Mouse (Mus musculus) cerebellum, adult 9-11 months (tissue): ENCODE measurements at regions not wholly inside any gene's neighbourhood (a gene's known extent, or its start where the extent isn't known, plus 50 kb on each side); places are given as distances from the start of the nearest gene placed in this dataset.

Experiments
- DNase-seq: peaks from one replicate; pipeline ENCODE4 v3.0.0; 2022

DNA sequence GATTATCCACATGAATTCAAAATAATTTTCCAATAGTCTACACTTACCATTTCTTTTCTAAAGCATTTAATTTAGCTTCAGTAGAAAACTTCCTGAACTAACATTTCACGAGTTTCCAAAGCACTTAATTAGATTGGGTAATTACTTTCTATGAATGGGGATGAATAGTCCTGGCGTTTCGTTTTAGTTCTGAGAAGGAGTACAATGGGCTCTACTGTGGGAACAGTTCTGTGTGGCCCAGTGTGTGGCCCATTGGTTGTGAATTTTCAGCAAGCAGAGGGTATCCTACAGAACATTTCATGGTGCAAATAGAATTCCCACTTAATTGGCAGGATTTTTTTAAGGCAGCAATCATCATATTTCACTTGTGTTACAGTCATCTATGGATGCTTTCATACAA lies 95.5 kb downstream of the 1700017N19Rik start:
- no peak for DNase-seq

DNA sequence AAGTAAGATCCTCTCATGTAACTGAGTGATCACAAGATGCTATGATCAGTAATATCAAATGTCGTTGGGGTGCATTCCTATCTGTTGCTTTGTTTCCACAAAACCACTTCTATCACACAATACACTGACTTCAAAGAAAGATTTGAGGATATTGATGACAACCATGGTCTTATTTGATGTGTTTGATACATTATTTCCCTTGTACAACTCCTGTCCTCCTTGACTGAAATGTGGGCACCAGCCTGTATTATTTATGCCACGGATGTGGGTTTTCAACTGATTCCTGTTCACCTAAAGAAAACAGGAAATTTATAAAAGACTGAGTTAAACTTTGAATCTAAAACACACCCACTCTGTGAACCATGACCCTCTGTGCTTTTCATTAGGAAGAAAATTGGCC lies 105.7 kb downstream of the 1700017N19Rik start:
- DNase-seq, result no peak

- no peak for DNase-seq
These were observed 108.9 kb downstream of the 1700017N19Rik start for GRCm38 (mm10) chr10:100699206-100699605.

DNA sequence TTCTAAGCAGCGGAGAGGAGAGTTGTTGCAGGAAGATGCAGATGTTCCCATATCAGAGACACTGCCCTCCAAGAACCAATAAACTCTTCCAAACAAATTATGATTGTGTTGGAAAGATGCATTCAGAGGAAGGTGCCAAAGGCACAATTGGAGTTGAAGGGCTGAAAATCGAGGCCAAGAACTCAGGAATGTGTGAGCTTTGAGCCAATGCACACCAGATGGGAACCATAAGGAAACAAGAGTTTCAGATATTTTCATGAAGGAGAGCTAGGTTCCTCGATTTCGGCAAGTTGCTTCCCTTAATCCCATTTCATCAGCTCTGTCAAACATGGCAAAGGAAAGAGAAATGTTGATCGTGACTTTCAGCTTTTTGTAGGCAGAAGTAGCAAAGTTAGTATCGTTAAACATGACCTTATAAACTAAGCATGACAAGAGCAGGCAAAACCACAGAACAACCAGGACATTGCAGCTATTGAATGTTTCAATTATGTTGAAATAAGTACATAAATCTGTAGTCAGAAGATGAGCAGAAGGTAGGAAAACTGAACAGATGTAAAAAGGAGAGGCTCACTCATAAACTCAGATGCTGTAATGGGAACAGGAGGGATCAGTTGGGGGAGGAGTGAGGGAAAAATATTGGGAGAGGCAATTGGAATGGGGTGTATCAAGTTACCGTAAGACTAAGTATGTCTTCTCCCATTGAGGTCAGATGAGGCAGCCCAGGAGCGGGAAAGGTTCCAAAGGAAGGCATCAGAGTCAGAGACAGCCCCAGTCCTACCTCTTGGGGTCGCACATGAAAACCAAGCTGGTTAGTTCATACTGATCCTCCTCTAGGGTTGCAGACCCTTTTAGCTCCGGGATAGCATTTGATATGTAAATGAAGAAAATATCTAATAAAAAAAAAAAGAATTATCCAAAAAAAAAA lies 110.3 kb downstream of the 1700017N19Rik start:
- DNase-seq, result no peak

DNA sequence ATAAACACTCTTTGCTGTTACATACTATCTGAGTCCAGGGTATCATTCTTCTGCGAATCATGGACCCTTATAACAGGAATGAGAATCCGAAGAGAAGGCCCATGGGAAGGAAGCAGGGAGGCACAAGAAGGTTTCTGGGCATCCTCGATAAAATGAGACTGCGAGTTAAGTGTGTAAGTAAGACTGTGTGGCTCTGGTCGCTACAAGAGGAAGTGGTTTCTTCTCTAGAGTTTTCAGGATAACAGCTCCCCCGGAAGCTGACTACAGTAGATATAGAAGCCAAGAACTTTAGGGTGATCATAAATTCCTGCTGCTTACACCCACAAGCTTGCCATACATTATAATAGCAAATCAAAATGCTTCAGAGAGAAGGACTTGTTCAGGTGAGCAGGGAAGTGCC lies 111.7 kb downstream of the 1700017N19Rik start:
- no peak for DNase-seq

DNA sequence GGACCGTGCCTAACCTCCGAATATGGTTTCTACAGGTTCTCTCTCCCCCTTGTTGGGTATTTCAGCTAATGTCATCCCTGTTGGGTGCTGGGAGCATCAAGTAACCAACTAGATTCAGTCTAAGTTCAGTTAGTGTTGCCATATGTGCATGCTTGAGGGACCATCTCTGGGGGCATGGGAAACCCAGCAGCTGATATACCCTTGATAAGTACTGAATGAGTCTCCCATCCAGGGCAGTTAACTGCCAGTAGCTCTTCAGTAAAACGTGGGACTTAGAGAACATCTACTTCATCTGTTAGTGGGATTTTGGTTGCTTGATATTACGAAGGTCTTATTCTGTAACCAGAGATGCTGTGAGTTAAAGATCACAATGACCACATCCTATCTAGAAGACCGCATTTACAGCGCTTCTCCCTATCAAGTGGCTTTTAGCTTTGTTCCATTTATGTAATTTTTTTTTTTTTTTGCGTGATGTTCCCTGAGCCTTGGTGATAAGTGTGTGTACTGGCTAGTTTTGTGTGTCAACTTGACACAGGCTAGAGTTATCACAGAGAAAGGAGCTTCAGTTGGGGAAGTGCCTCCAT lies 125.9 kb downstream of the 1700017N19Rik start:
- no peak for DNase-seq

DNA sequence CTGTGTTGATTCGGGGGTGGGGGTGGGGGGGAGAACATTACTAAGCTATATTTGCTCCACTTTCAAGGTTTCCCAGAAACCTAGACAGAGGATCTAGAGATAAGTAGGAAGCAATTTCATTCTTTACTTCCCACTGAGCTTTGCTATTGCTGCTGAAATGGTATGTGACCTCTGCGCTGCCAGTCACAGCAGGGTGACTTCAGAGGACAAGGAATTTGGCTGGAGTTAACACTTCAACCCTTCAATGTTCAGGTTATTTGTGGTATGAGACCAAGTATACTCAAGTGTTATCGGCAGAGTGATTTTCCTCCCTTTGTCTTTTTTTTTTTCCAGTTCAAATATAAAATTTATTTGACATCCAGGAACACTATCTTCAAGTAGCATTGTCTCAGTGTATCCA lies 128.3 kb downstream of the 1700017N19Rik start:
- DNase-seq, result no peak

- no peak for DNase-seq
These were observed 151.0 kb downstream of the 1700017N19Rik start for GRCm38 (mm10) chr10:100741269-100741668.

DNA sequence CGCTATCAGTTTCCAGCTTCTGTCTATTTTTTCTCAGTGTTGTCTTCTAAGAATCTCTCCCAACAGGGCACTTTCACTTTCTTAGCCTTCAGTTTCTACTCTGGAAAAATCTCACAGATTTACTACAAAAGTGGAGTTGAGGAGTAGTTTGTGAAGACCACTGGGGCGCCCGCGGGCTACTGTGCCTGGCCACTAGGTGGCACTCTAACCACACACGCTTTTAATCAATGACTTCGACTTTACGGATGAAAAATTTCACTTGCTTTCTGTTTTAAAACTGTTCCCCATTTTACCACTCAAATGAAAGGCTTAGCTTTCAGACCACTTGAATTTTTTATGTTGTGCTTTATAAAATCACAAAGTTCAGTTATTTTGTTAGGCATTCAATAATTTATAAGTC lies 151.8 kb downstream of the 1700017N19Rik start:
- peak; percentile 8 for DNase-seq

DNA sequence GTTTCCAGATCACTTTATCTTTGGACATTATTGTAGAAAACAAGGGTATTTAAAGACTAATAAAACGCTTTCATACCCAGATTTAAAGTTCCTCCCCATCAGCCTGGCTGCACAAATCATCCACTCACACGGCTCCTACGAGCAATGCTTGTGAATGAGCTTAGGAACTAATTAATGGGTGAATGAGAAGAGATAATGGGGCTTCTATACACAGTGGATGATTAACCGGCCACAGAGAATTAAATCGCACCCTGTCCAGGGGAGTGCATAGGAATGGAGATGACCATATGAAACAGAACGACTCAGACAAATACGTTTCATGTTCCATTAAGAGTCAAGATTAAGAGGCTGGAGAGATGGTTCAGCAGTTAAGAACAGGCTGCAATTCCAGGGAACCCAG lies 155.9 kb downstream of the 1700017N19Rik start:
- DNase-seq, result no peak

GRCm38 (mm10) chr10:100754957-100755356 lies 164.7 kb downstream of the 1700017N19Rik start:
- DNase-seq, result no peak

GRCm38 (mm10) chr10:100774252-100774651 lies 184.0 kb downstream of the 1700017N19Rik start:
- DNase-seq, result no peak

- DNase-seq, result no peak
These were observed 201.9 kb downstream of the 1700017N19Rik start for GRCm38 (mm10) chr10:100792166-100792565.

DNA sequence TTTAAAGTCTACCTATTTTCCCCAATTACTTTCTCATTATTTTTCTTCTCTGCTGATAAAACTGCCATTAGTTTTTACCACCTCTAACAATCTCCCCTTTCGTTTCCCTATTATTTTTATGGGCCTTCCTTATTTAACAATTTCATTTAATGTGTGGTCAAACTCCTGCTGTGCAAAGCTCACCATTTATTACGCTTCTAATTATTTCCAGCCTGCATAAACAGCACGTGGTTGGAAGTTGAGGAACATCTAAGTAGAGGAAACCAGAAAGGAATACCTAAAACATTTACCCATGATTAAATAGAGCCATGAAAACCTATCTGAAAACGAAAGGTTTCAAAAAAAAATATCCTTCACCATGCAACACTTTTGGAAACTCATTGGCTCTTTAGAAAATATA lies 202.3 kb downstream of the 1700017N19Rik start:
- no peak for DNase-seq

DNA sequence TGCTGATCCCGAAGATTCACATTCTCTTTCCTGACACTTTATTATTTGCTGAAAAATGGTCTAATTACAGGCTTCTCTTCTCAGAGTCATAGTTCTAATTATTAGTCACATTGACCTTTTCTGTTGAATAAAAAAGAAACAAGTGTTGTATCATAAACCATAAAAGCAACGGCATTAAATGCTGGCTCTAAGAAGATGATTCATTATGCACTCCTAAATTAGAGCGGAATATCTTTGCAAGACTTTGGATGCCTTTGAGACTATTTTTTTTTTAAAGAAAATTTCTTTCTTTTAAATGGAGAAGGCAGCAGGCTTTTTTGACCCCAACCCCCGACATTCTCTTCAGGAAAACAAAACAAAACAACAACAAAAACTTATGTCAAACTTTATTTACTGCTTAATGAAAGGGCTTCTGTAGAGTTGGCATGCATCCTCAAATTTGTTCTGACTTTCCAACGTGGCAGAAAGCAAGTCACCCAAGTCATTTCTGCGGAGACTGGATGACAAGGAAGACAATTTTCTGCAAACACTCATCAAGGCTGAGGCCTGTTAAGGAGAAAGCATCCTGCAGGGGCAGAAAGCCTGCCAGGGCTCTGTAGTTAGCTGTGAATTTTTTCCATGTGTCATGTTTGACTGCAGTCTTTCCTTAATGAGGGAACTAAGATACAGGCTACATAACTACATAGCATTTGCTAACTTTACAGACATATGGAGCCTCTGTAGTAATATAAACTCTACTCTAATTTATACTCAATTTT lies 205.1 kb downstream of the 1700017N19Rik start:
- DNase-seq, result no peak

GRCm38 (mm10) chr10:100811639-100812038 lies 221.4 kb downstream of the 1700017N19Rik start:
- DNase-seq, result no peak

DNA sequence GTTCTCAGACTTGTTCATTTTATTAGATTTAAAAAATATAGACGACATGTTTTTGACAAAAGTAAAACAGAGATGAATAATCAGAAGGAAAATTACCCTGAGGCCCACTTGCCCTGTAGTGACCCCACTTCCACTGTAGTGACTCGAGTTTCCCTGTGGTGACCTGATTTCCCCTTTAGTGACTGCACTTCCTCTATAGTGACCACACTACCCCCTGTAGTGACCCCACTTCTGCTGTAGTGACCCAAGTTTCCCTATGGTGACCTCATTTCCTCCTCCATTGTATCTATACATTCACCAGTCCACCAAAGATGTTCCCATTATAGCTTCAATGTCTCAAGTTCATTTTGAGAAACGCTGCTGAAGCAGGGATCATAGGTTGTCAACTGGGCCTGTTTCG lies 244.5 kb downstream of the 1700017N19Rik start:
- DNase-seq, result no peak

DNA sequence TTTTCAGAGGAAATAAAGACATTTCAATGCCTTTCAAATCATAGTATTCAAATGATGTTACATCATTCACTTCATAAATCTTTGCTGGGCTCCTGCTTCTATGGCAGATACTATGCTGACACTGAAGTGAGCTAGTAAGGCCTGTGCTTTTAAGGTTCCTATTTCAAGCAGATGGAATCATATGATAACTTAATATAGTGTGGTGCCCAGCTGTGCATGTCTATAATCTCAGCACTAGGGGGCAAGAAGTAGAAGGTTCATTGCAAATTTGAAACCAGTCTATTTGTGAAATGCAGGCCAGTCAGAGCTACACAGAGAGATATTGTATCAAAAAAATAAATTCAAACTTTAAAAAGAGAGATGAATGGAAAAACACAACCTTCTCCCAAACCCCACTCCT lies 262.9 kb downstream of the 1700017N19Rik start:
- no peak for DNase-seq

GRCm38 (mm10) chr10:100856509-100856908 lies 266.2 kb downstream of the 1700017N19Rik start:
- DNase-seq, result no peak

DNA sequence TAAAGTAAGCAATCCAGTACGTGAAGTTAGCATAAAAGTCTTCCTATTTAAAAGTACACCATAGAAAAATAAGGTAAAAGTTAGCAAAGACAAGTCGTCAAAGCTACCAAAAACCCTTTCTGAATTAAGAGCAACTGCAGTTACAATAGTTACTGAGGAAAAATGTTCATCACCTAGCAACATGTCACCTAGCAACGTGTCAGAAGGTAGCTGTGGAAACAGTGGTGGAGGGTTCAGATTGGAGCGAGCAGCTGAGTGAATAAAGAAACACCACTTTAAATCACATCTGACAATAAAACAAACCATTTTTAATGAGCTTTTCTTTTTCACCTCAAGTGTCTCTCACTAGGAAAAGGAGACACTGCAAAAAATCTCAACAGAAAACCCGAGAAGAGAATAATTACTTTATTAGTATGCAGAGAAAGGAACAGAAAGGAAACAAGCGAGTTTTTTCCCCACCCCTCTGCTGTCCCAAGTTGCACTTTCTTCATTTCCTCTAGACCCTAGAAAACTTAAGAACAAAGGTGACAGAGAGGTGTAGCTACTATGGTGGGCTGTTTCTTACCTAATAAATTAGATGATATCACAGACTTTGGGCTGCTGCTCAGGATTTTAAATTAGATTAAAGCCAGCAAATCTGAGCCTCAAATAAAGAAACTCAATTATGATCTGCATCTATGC lies 275.4 kb downstream of the 1700017N19Rik start:
- no peak for DNase-seq

DNA sequence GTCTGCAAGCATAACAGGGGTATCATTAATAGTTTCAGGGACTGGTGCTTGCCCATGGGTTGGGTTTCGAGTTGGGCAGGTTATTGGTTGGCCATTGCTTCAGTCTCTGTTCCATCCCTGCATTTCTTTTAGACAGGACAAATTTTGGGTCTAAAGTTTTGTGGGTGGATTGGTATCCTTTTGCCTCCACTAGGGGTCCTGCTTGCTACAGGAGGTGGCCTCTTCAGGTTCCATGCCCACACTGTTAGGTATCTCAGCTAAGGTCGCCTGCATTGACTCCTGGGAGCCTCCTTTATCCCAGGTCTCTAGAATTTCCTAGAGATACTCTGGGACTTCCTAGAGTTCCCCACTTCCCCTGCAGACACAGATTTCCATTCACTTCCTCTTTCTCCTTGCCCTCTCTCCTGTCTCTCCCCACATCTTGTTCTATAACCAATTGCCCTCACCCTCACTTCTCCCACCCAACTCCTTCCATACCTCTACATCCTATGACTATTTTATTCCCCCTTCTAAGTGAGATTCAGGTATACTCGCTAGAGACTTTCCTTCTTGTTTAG lies 278.2 kb downstream of the 1700017N19Rik start:
- DNase-seq, result no peak

DNA sequence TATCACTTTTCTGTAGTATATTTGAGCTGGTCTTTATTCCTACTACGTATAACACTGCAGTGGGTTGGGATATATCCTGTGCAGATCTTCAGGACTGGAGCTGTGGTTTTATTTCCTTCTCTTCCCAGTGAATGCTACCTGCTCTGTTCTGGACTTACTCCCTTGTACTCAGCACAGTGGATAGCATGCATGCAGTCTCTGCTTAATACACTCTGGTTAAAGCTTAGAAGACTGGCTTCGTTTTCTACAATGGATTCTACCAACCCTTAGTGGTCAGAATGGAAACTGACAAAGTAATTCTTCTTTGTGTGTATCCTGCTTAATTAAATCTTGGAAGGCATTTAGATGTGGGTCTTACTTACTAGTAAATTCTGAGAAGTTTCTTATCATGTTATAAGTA lies 292.3 kb downstream of the 1700017N19Rik start:
- no peak for DNase-seq

- no peak for DNase-seq
These were observed 332.7 kb downstream of the 1700017N19Rik start for GRCm38 (mm10) chr10:100922976-100923375.
